Mouse (Mus musculus) hindbrain, embryonic 11.5 days (tissue): ENCODE measurements at regions not wholly inside any gene's neighbourhood (a gene's known extent, or its start where the extent isn't known, plus 50 kb on each side); places are given as distances from the start of the nearest gene placed in this dataset.

Experiments used
- ATAC-seq: fragments of 200-750 bp; cut with Nextera tagmentation; 2 replicates; pipeline ENCODE4 v1.8.0; 2017; ENCODE audit warnings: mild to moderate bottlenecking, moderate TSS enrichment, moderate library complexity; ENCODE audit not compliant: low FRiP score
- DNase-seq: peaks from one replicate; pipeline ENCODE4 v3.0.0-alpha.2; 2015; ENCODE audit warnings: low spot score
- H3K27ac ChIP-seq: fragments of 300-500 bp; sonication (generic); 2 replicates; pipeline ENCODE4 v1.5.1; 2014; ENCODE audit warnings: mild to moderate bottlenecking, low read depth, low read length
- H3K27me3 ChIP-seq: fragments of 300-500 bp; sonication (generic); 2 replicates; pipeline ENCODE4 v1.6.1; 2014; ENCODE audit warnings: mild to moderate bottlenecking, low read length, moderate library complexity, mixed read lengths; ENCODE audit not compliant: control insufficient read depth, insufficient read depth
- H3K36me3 ChIP-seq: fragments of 300-500 bp; sonication (generic); 2 replicates; pipeline ENCODE4 v1.6.1; 2014; ENCODE audit warnings: mild to moderate bottlenecking, low read length, moderate library complexity, mixed read lengths; ENCODE audit not compliant: control insufficient read depth, insufficient read depth
- H3K4me1 ChIP-seq: fragments of 300-500 bp; sonication (generic); replicated peaks from 2 replicates; pipeline ENCODE4 v1.6.1; 2014; ENCODE audit warnings: low read length, mixed read lengths; ENCODE audit not compliant: control insufficient read depth, insufficient read depth
- H3K4me2 ChIP-seq: fragments of 300-500 bp; sonication (generic); replicated peaks from 2 replicates; pipeline ENCODE4 v1.6.1; 2014; ENCODE audit warnings: mild to moderate bottlenecking, low read depth, low read length
- H3K4me3 ChIP-seq: fragments of 300-500 bp; sonication (generic); 2 replicates; pipeline ENCODE4 v1.5.1; 2014; ENCODE audit warnings: low read depth, low read length
- H3K9ac ChIP-seq: fragments of 300-500 bp; sonication (generic); 2 replicates; pipeline ENCODE4 v1.6.1; 2014; ENCODE audit warnings: low read depth, low read length
- H3K9me3 ChIP-seq: fragments of 300-500 bp; sonication (generic); 2 replicates; pipeline ENCODE4 v1.6.1; 2016; ENCODE audit warnings: low read length; ENCODE audit not compliant: control insufficient read depth
- WGBS: fragments of 180-500 bp; shearing (Covaris S2); extraction: QIAGEN DNeasy Blood & Tissue Kit; methylation state at CpG from one replicate; pipeline ENCODE4 v1.1.7; 2014; 5-methylcytosine and 5-hydroxymethylcytosine counted together

DNA sequence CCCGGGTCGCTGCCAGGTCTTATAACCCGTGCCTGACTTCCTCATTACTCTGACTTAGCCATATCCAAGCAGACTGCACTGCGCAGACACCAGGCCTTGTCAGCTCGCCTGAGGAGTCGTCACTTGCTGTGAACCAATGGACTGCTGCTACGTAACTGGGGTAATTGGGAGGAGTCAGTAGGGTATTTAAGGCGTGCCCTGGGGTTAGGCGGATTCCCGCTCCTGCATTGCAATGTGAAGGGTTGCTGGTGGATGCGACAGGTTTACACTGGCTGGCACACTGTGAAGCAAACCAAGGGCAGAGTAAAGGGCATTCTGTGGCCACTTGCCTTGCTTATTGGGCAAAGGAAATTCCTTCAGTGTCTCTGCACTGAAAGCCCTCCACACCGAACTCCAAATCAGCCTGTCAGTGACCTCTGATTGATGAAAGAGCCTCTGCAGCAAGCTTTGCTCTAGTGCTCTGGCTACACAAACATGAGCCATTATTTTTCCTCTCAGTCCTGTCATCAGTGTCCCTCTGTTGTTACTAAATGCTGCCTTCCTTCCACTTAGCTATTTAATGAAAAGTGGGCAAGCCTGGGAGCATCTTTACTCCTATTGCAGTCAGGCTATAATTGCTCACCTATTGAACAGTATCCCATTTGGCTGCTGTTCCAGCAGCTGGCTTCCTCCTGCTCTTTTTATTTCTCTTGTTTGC, 51.7 kb downstream of the Cypt12 start:
- DNase-seq (peak; percentile 1), ATAC-seq (peak; percentile 65; the same call in 1 of the 2 replicates)
- no peak overlapping the region for H3K9ac ChIP-seq
- no peak overlapping the region for H3K4me3 ChIP-seq
- no peaks in the 10 kb centered on the region for H3K9me3 ChIP-seq
- H3K27ac ChIP-seq = no peak overlapping the region
- no peaks in the 10 kb centered on the region for H3K36me3 ChIP-seq
- WGBS = 60% methylated on average over 12 of the region's 12 CpGs
- no peaks in the 10 kb centered on the region for H3K27me3 ChIP-seq
- H3K4me1 ChIP-seq = no peaks in the 10 kb centered on the region
- no peak overlapping the region for H3K4me2 ChIP-seq
